Mouse (Mus musculus): ENCODE data around the gene Fbxw20.
A peak's percentile ranks its signal among the peaks of the same experiment; 100 is the strongest.
"Not testable (repeated sequence)": the region's sequence is repeated elsewhere in the genome, so short reads cannot be mapped to it uniquely, and the experiment has no call there.

The Fbxw20 gene

DNA sequence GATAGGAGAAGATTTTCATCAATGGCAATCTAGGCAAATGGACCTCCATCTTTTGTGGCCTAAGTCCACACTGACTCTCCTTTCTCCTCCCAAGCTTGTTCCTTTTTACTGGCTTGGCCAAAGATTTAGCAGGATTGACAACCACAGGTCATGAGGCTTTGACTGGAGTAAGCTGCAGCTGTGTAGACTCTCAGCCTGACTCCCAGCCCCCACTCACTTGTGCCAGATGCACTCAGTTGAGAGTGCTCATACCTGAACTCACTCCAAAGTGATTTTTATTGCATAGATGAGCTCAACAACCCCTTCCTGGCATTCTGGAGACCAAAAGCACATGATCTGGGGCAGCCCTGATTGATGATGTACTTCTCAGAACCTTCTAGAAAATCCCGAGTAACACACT, at the start of gene Fbxw20:
Gene Fbxw20, minus strand, starts transcription at position 101 of the 400 bp plus-strand sequence.
- no peak for DNase-seq

DNA sequence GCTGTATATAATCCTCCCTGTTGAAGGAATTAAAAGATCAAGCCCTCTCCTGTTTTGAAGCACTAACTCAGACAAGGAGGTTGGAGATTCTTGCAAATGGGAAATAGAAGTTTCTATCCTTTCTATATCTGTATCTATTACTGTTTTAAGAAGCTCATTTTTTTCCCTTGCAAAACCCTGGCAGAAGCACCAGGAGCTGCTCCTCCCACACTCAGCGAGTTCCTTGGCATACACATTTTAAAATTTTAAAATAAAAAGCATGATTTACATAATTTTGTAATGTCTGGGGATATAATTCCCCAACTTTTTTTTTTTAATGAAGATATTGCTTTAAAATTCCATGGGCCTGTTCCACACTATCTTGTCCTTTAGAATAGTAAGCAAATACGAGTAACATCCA, 28.5 kb upstream of the Fbxw20 start:
- DNase-seq: peak; percentile 21

DNA sequence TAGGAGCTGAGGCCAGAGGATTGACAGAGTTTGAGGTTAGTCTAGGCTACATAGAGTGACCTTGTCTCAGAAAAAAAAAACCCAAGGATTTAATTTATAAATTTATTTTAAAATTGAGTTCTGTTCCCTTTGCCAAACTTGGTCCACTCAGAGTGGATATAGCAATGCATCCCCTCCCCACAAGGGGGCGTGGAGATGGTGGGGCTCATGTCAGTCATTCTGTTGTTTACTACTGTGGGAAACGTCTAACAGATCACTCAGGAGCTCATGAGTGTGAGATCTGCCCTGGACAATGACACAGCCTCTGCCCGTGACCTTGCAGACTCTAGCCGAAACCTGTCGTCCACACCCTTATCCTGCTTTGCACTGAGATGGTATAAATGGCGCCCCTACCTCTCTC, 16.1 kb downstream of the Fbxw20 start:
- no peak for DNase-seq

DNA sequence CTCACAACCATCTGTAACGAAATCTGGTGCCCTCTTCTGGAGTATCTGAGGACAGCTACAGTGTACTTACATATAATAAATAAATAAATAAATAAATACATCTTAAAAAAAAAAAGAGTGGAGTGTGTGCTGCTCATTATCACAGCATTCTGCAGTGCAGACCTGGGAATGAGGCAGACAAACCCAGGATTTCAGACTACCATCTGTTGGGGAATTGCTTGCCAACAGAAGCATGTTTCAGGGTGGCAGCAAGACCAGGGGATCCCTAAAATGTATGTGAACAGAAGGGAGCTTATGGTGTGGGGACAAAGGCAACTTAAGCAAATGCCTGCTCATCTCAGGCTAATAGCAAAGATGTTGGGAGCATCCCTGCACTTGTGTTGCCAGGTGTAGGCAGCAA, 33.2 kb downstream of the Fbxw20 start:
- not testable (repeated sequence) for DNase-seq

DNA sequence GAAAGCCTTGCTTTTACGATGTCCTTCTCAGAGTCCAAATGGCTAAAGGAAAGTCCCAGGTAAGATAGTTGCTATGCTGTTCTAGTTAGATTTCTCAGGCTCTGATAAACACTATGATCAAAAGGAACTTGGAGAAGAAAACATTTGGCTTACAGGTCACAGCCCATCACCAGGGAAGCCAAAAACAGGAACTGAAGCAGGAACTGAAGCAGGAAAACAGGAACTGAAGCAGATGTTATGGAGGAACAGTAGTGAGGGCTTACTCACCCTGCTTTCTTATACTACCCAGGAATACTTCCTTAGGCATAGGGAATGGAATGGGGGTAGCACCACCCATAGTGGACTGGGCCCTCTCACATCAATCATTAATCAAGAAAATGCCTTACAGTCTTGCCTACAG, 34.2 kb downstream of the Fbxw20 start:
- DNase-seq: no peak

DNA sequence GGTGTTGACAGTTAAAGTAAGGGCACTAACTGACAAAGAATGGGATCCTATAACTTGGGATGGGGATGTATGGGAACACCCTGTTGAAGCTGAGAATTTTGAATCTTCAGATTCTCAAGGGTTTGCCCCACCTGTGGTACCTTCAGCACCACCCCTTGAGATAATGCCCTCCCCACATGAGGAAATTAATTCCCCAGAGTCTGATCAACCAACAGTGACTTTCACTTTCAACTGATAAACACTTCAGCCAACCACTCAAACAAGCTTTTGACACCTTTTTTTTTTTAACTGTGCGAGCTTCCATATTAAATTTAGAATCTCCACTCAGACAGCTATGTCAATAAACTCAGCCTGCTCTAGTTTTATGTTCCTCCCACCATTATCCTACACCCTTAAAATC, 35.2 kb downstream of the Fbxw20 start:
- no peak for DNase-seq

DNA sequence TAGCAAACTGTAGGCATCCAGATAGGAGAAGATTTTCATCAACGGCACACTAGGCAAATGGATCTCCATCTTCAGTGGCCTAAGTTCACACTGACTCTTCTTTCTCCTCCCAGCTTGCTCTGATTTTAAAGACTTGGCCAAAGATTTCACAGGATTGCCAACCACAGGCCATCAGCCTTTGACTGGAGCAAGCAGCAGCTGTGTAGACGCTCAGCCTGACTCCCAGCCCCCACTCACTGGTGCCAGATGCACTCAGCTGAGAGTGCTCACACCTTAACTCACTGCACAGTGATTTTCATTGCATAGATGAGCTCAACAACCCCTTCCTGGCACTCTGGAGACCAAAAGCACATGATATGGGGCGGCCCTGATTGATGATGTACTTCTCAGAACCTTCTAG, 38.7 kb downstream of the Fbxw20 start, which contains the start of gene Fbxw13:
Gene Fbxw13, minus strand, starts transcription at position 101 of the 400 bp plus-strand sequence.
- DNase-seq: not testable (repeated sequence)

DNA sequence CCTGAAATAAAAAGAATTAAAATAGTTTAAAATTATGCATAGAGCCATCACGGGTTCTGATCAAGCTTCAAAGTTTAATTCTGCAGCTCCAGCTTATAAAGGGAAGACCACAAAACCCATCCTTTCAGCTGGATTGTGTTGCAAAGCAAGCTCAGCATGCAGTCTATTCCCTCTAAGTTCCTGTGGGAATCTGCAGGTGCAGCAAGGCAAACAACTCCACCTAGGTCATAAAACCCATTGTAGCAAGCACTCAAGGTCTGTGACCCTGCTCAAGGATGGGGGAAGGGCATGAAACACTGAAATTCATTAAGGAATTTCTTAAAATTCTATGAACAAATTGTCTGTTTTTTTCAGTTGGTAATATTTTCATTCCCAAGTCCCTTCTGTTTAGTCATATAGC, 57.3 kb downstream of the Fbxw20 start:
- DNase-seq: no peak

DNA sequence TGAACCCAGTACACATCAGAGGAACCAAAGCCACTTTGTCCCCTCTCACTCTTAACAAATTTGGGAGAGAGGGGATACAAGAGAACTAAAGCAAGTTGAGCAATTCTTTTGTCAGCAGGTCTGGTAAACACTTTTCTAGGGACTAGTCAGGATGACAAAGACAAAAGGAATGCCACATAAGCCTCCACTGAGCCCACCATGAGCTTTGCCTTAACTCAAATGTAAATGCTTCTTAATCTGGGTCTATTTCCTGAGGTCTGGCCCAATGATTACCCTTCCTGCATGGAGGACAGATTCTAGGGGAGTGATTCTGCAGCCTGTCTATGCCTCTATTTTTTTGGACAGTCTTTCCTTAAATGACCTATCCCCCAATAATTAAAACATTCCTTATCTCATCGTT, 58.3 kb downstream of the Fbxw20 start:
- no peak for DNase-seq
